Mouse (Mus musculus) liver, adult 2 months (tissue): Measurements from ENCODE around the gene Nr1h3.

Experiments
- CTCF ChIP-seq: fragments of 200-500 bp; IDR thresholded peaks from 2 replicates; pipeline ENCODE4 v1.5.1; 2011; ENCODE audit warnings: low read depth, low read length, control low read depth
- POLR2A ChIP-seq: fragments of 200-500 bp; IDR thresholded peaks from 2 replicates; pipeline ENCODE4 v1.6.1; 2011; ENCODE audit warnings: low read length, control low read depth; ENCODE audit not compliant: insufficient read depth; ENCODE audit errors: extremely low read depth

- TF ChIP-seq POLR2A (no peak), CTCF (no peak)
Observed at GRCm38 (mm10) chr2:91179825-91180224, 22.8 kb downstream of the Nr1h3 start.
